In the genomic region with DNA sequence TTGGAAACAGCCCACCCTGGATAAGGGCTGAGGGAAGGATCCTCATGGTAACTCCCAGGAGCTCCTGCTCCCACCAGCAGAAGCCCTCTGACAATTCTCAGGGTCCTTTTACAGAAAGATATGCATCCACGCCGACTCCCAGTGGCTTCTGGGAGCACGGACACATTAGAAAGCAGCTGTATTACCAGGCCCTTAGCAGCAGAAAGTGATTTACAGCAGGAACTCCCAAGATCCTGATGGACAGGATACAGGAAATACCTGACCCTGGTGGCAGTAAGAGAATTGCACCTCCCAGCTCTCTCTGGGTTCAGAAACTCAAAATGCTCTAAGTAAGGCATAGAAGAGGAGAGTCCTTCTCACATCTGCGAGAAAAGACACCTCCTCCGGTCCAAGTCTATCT, we compare ENCODE assay signal across 24 mouse cellular contexts. TPM values are rescaled to one million over a fixed set of nuclear protein-coding genes. Genes with fewer than 3 reads are reported as not detected.
"Had no signal": no experiment of that assay in that cellular context is flagged by ENCODE, and none has a peak within 500 bp of the region (broad histone marks: within the 10 kb centered on the region; RNA-seq: fewer than 3 reads in every experiment).

No protein-coding gene starts in this region.

- H3K9me3 ChIP-seq: kidney, embryonic 15.5 days; limb, embryonic 10.5 days; limb, embryonic 13.5 days; liver, embryonic 12.5 days; liver, embryonic 15.5 days had no signal

- H3K36me3 ChIP-seq: liver, embryonic 12.5 days; liver, embryonic 15.5 days had no signal

- ATAC-seq: intestine, postnatal 0 days; liver, embryonic 12.5 days had no signal

- H3K9ac ChIP-seq: kidney, embryonic 15.5 days; limb, embryonic 13.5 days; liver, embryonic 12.5 days; liver, embryonic 15.5 days had no signal

- H3K4me2 ChIP-seq: kidney, embryonic 15.5 days; limb, embryonic 13.5 days; liver, embryonic 12.5 days; liver, embryonic 15.5 days had no signal

- H3K27ac ChIP-seq: kidney, embryonic 15.5 days; limb, embryonic 10.5 days; limb, embryonic 13.5 days; liver, embryonic 12.5 days; liver, embryonic 15.5 days; macrophage; stomach, postnatal 0 days had no signal

- H3K27me3 ChIP-seq: kidney, embryonic 15.5 days; limb, embryonic 13.5 days; liver, embryonic 12.5 days; liver, embryonic 15.5 days had no signal

- H3K4me1 ChIP-seq: limb, embryonic 10.5 days; liver, embryonic 12.5 days; liver, embryonic 15.5 days had no signal

- H3K4me3 ChIP-seq: kidney, embryonic 15.5 days; limb, embryonic 10.5 days; limb, embryonic 13.5 days; liver, embryonic 12.5 days; liver, embryonic 15.5 days had no signal

- DNase-seq: kidney, adult 8-10 months; kidney, postnatal 25 days; liver; lung, adult 2 months; midbrain, embryonic 14.5 days; thymus, adult 2 months; thymus, postnatal 14 days; thymus, postnatal 4 days had no signal

RNA-seq across cellular contexts. Expression of a gene that starts 15.0 kb away (rescaled TPM):
- polyA plus RNA-seq: macrophage had no signal

RNA-seq across cellular contexts. Expression of a gene that starts 59.1 kb away (rescaled TPM):
- total RNA-seq: layer of hippocampus, postnatal 14 days; left cerebral cortex, adult 18-20 months; left cerebral cortex, postnatal 25 days; megakaryocyte, adult 5-6 weeks; midbrain, postnatal 0 days had no signal
- polyA plus RNA-seq: limb, embryonic 10.5 days; liver, embryonic 12.5 days; liver, embryonic 15.5 days; lung, adult 2 months; macrophage; midbrain, embryonic 14.5 days; midbrain, postnatal 0 days; neural tube, embryonic 11.5 days; small intestine, adult 2 months; spleen, adult 2 months; thymus, adult 2 months had no signal
